Mouse (Mus musculus): ENCODE measurements at regions not wholly inside any gene's neighbourhood (a gene's known extent, or its start where the extent isn't known, plus 50 kb on each side); places are given as distances from the start of the nearest gene placed in this dataset.

- H3K36me3 ChIP-seq (ENCODE audit: control insufficient read depth, insufficient read depth, low read length): no peaks in the 10 kb centered on the region
- WGBS: 84% methylated on average over 5 of the region's 5 CpGs
- no peak overlapping the region for H3K4me3 ChIP-seq (ENCODE audit: low read length)
- no peak overlapping the region for H3K27ac ChIP-seq (ENCODE audit: low read depth, low read length)
- H3K4me2 ChIP-seq (replicated peaks; ENCODE audit: low read depth, low read length): no peak overlapping the region
- H3K27me3 ChIP-seq (ENCODE audit: control insufficient read depth, insufficient read depth, low read length): no peaks in the 10 kb centered on the region
- no peaks in the 10 kb centered on the region for H3K9me3 ChIP-seq (ENCODE audit: control insufficient read depth, low read length)
- ATAC-seq (ENCODE audit: low FRiP score, low TSS enrichment): no peak
- peaks cover 10% of the 10 kb centered on the region; the same call in 1 of the 2 replicates for H3K4me1 ChIP-seq (ENCODE audit: control insufficient read depth, insufficient read depth, low read length)
- H3K9ac ChIP-seq (ENCODE audit: low read depth, low read length): no peak overlapping the region
These were observed 149.9 kb upstream of the Arl4c start for GRCm38 (mm10) chr1:88851931-88852330.

DNA sequence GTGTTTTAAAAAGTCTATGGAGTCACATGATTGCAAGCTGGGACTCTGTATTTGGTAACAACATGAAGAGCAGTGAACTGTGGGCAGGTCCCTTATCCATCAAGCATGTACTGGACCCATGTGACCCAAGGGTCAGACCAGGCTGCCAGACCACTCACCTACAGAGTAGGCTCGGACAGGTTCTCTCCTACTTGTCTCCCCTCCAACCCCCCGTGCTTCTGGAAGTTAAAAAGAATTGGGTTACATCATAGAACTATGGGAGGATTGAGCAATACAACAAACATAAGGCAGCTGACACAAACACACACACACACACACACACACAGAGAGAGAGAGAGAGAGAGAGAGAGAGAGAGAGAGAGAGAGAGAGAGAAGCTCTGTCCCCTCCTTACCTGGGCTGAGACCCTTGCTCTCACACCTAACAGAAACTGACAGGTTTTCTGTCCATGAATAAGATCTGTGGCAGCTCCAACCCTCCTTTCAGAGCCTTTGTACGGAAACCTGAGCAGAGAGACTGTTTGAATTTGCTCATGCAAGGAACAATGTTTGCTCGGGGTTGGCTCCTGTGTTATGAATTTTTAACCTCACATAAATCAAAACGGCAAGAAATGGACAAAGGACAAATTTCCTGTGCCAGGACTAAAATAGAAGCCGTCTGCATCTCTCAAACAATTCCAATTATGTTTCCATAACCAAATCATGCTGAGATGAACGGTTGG is 159.0 kb upstream of the Arl4c start:
- H3K9ac ChIP-seq (ENCODE audit: low read depth, low read length): no peak overlapping the region
- WGBS: 35% methylated on average over 7 of the region's 7 CpGs
- no peaks in the 10 kb centered on the region for H3K36me3 ChIP-seq (ENCODE audit: control insufficient read depth, insufficient read depth, low read length)
- ATAC-seq (ENCODE audit: low FRiP score, low TSS enrichment): no peak
- no peaks in the 10 kb centered on the region for H3K27me3 ChIP-seq (ENCODE audit: control insufficient read depth, insufficient read depth, low read length)
- no peak overlapping the region for H3K27ac ChIP-seq (ENCODE audit: low read depth, low read length)
- H3K4me1 ChIP-seq (ENCODE audit: control insufficient read depth, insufficient read depth, low read length): no peaks in the 10 kb centered on the region
- H3K4me3 ChIP-seq (ENCODE audit: low read length): no peak overlapping the region
- no peak overlapping the region for H3K4me2 ChIP-seq (replicated peaks; ENCODE audit: low read depth, low read length)
- no peaks in the 10 kb centered on the region for H3K9me3 ChIP-seq (ENCODE audit: control insufficient read depth, low read length)

DNA sequence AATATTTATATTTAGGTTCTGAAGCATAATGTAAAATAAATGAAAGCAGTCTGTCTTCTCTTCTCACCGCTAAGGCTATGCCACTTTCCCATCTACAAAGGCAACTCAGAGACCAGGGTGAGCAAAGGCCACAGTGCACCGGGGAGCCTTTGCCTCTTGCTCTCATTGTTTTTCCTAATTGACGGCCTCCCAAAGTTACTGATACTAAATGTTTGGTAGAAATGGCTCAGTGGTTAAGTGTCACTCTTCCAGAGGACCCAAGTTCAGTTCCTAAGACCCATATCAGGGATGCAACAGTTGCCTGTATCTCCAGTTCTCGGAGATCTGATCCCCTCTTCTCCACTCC is 159.5 kb upstream of the Arl4c start:
- no peaks in the 10 kb centered on the region for H3K9me3 ChIP-seq (ENCODE audit: control insufficient read depth, low read length)
- no peak for ATAC-seq (ENCODE audit: low FRiP score, low TSS enrichment)
- no peak overlapping the region for H3K27ac ChIP-seq (ENCODE audit: low read depth, low read length)
- H3K4me3 ChIP-seq (ENCODE audit: low read length): no peak overlapping the region
- no peak overlapping the region for H3K9ac ChIP-seq (ENCODE audit: low read depth, low read length)
- no peaks in the 10 kb centered on the region for H3K4me1 ChIP-seq (ENCODE audit: control insufficient read depth, insufficient read depth, low read length)
- no peaks in the 10 kb centered on the region for H3K36me3 ChIP-seq (ENCODE audit: control insufficient read depth, insufficient read depth, low read length)
- WGBS: 55% methylated on average over 4 of the region's 4 CpGs
- H3K27me3 ChIP-seq (ENCODE audit: control insufficient read depth, insufficient read depth, low read length): no peaks in the 10 kb centered on the region
- H3K4me2 ChIP-seq (replicated peaks; ENCODE audit: low read depth, low read length): no peak overlapping the region

GRCm38 (mm10) chr1:88865436-88865835 is 163.4 kb upstream of the Arl4c start:
- Histone ChIP-seq H3K9ac (ENCODE audit: low read depth, low read length) (no peak overlapping the region), H3K4me1 (ENCODE audit: control insufficient read depth, insufficient read depth, low read length) (peaks cover 9% of the 10 kb centered on the region; the same call in 1 of the 2 replicates), H3K9me3 (ENCODE audit: control insufficient read depth, low read length) (no peaks in the 10 kb centered on the region), H3K4me2 (replicated peaks; ENCODE audit: low read depth, low read length) (no peak overlapping the region), H3K27me3 (ENCODE audit: control insufficient read depth, insufficient read depth, low read length) (no peaks in the 10 kb centered on the region), H3K4me3 (ENCODE audit: low read length) (no peak overlapping the region), H3K36me3 (ENCODE audit: control insufficient read depth, insufficient read depth, low read length) (no peaks in the 10 kb centered on the region), H3K27ac (ENCODE audit: low read depth, low read length) (no peak overlapping the region)
- ATAC-seq (ENCODE audit: low FRiP score, low TSS enrichment): no peak
- 43% methylated on average over 6 of the region's 6 CpGs for WGBS

DNA sequence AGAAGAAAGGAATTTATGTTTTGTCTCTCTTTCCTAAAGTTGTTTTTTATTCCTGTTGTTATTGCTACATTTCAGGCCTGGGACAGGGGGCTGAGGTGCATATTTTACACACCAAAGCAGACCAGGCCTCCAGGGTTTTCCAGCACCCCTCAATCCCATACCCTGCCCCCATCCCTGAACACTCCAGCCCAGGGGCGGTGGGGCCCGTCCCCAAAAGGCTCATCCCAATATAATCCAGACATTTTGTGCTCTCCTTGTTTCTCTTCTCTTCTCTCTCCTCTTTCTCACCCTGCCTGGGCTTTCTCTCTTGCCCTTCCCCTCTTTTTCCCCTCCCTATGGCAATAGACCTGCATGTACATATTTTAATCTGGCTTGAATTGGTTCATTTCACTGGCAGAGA is 164.6 kb upstream of the Arl4c start:
- no peaks in the 10 kb centered on the region for H3K36me3 ChIP-seq (ENCODE audit: control insufficient read depth, insufficient read depth, low read length)
- WGBS: 81% methylated on average over 2 of the region's 2 CpGs
- ATAC-seq (ENCODE audit: low FRiP score, low TSS enrichment): no peak
- H3K27ac ChIP-seq (ENCODE audit: low read depth, low read length): no peak overlapping the region
- H3K9ac ChIP-seq (ENCODE audit: low read depth, low read length): no peak overlapping the region
- no peaks in the 10 kb centered on the region for H3K9me3 ChIP-seq (ENCODE audit: control insufficient read depth, low read length)
- H3K4me1 ChIP-seq (ENCODE audit: control insufficient read depth, insufficient read depth, low read length): peaks cover 9% of the 10 kb centered on the region; the same call in 1 of the 2 replicates
- H3K27me3 ChIP-seq (ENCODE audit: control insufficient read depth, insufficient read depth, low read length): no peaks in the 10 kb centered on the region
- H3K4me3 ChIP-seq (ENCODE audit: low read length): no peak overlapping the region
- no peak overlapping the region for H3K4me2 ChIP-seq (replicated peaks; ENCODE audit: low read depth, low read length)

- H3K9ac ChIP-seq (ENCODE audit: low read depth, low read length): no peak overlapping the region
- peak; percentile 67; the same call in 1 of the 2 replicates for ATAC-seq (ENCODE audit: low FRiP score, low TSS enrichment)
- 42% methylated on average over 3 of the region's 3 CpGs for WGBS
These were observed 165.1 kb upstream of the Arl4c start for GRCm38 (mm10) chr1:88867138-88867537.

DNA sequence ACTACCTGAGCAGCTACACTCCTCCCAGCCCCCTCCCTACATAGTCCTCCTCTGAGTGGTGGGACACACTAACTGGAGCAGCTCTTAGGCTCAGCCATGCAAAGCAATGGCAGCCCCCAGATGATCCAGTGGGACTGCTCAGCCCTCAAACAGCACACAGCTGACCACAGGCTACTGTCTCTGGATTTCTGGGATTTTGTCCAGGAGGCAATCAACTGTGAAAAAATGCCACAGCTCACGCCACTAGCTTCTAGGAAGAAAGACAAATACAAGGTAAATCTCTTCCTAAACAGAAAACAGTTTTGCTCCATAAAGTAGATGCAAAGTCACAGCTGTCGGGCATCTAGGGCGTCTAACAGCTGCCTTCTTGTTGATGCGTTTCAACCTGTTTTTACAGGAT is 167.9 kb upstream of the Arl4c start:
- peak; percentile 63; the same call in 1 of the 2 replicates for ATAC-seq (ENCODE audit: low FRiP score, low TSS enrichment)
- no peaks in the 10 kb centered on the region; the same call in 1 of the 2 replicates for H3K27me3 ChIP-seq (ENCODE audit: control insufficient read depth, insufficient read depth, low read length)
- H3K4me2 ChIP-seq (replicated peaks; ENCODE audit: low read depth, low read length): no peak overlapping the region
- H3K36me3 ChIP-seq (ENCODE audit: control insufficient read depth, insufficient read depth, low read length): no peaks in the 10 kb centered on the region
- WGBS: 17% methylated on average over 4 of the region's 4 CpGs
- peaks cover 9% of the 10 kb centered on the region; the same call in 1 of the 2 replicates for H3K4me1 ChIP-seq (ENCODE audit: control insufficient read depth, insufficient read depth, low read length)
- no peak overlapping the region for H3K4me3 ChIP-seq (ENCODE audit: low read length)
- no peaks in the 10 kb centered on the region for H3K9me3 ChIP-seq (ENCODE audit: control insufficient read depth, low read length)
- no peak overlapping the region for H3K27ac ChIP-seq (ENCODE audit: low read depth, low read length)
- no peak overlapping the region for H3K9ac ChIP-seq (ENCODE audit: low read depth, low read length)

More at GRCm38 (mm10) chr1:88867138-88867537, 165.1 kb upstream of the Arl4c start:
- Histone ChIP-seq H3K4me3 (ENCODE audit: low read length) (no peak overlapping the region), H3K9me3 (ENCODE audit: control insufficient read depth, low read length) (no peaks in the 10 kb centered on the region), H3K27ac (ENCODE audit: low read depth, low read length) (no peak overlapping the region), H3K4me1 (ENCODE audit: control insufficient read depth, insufficient read depth, low read length) (peaks cover 9% of the 10 kb centered on the region; the same call in 1 of the 2 replicates), H3K4me2 (replicated peaks; ENCODE audit: low read depth, low read length) (no peak overlapping the region), H3K27me3 (ENCODE audit: control insufficient read depth, insufficient read depth, low read length) (no peaks in the 10 kb centered on the region; the same call in 1 of the 2 replicates), H3K36me3 (ENCODE audit: control insufficient read depth, insufficient read depth, low read length) (no peaks in the 10 kb centered on the region)

GRCm38 (mm10) chr1:88875356-88875755 is 173.3 kb upstream of the Arl4c start:
- no peaks in the 10 kb centered on the region for H3K9me3 ChIP-seq (ENCODE audit: control insufficient read depth, low read length)
- H3K4me1 ChIP-seq (ENCODE audit: control insufficient read depth, insufficient read depth, low read length): peaks cover 6% of the 10 kb centered on the region
- H3K27ac ChIP-seq (ENCODE audit: low read depth, low read length): no peak overlapping the region
- H3K27me3 ChIP-seq (ENCODE audit: control insufficient read depth, insufficient read depth, low read length): no peaks in the 10 kb centered on the region; the same call in 1 of the 2 replicates
- no peak overlapping the region for H3K4me2 ChIP-seq (replicated peaks; ENCODE audit: low read depth, low read length)
- no peak overlapping the region for H3K4me3 ChIP-seq (ENCODE audit: low read length)
- no peak for ATAC-seq (ENCODE audit: low FRiP score, low TSS enrichment)
- no peaks in the 10 kb centered on the region for H3K36me3 ChIP-seq (ENCODE audit: control insufficient read depth, insufficient read depth, low read length)
- no peak overlapping the region for H3K9ac ChIP-seq (ENCODE audit: low read depth, low read length)
- WGBS: 15% methylated on average over 6 of the region's 6 CpGs

GRCm38 (mm10) chr1:88877441-88877840 is 175.4 kb upstream of the Arl4c start:
- no peaks in the 10 kb centered on the region for H3K27me3 ChIP-seq (ENCODE audit: control insufficient read depth, insufficient read depth, low read length)

More at GRCm38 (mm10) chr1:88877441-88877840, 175.4 kb upstream of the Arl4c start:
- 91% methylated on average over 11 of the region's 11 CpGs for WGBS
- H3K4me3 ChIP-seq (ENCODE audit: low read length): no peak overlapping the region
- no peaks in the 10 kb centered on the region for H3K9me3 ChIP-seq (ENCODE audit: control insufficient read depth, low read length)
- no peak for ATAC-seq (ENCODE audit: low FRiP score, low TSS enrichment)
- H3K4me1 ChIP-seq (ENCODE audit: control insufficient read depth, insufficient read depth, low read length): peaks cover 6% of the 10 kb centered on the region
- no peak overlapping the region for H3K27ac ChIP-seq (ENCODE audit: low read depth, low read length)
- no peak overlapping the region for H3K4me2 ChIP-seq (replicated peaks; ENCODE audit: low read depth, low read length)
- H3K9ac ChIP-seq (ENCODE audit: low read depth, low read length): no peak overlapping the region
- no peaks in the 10 kb centered on the region for H3K36me3 ChIP-seq (ENCODE audit: control insufficient read depth, insufficient read depth, low read length)

Measured in kidney, embryonic 14.5 days (tissue).